Comparison of ENCODE assay signal across 8 mouse cellular contexts in the genomic region with DNA sequence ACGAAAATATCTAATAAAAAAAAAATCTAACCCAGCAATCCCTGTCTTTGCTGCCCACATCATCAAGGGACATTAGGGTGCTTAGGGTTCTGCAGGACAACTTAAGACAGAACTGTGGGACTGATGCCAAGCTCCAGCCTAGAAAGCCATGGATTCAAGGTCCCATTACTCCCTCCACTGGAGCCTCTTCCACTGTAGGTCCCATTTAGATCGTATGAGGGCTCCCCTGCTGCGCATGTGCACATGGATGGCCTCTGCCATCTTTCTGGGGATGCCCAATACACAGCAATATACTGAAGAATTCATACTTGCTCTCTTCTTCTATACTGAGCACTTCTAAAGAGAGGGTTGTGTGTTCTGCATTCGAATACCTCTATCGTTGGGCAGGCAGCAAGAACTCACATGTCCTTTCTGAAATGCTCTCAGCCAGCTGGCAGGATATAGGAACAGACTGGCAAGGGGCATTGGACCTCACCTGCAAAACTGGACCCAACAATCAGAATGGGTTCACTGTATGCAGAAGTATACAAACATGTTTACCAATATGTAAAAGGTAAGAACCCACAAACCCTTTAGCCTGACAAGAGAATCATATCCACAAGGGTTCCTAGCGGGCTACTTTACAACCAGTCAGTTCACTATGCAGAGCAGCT. TPM values are rescaled to one million over a fixed set of nuclear protein-coding genes. Genes with fewer than 3 reads are reported as not detected.
A peak's percentile ranks its signal among the peaks of the same experiment; 100 is the strongest.
DNase-seq lines count a peak whose midpoint lies in the region; ATAC-seq and TF ChIP-seq lines count a peak whose summit lies in the region.

No protein-coding gene starts in this region.

- no peaks in the 10 kb centered on the region for H3K9me3 ChIP-seq in kidney, postnatal 0 days (replicated peaks; ENCODE audit: low read length)
- no peaks in the 10 kb centered on the region for H3K9me3 ChIP-seq in embryonic facial prominence, embryonic 10.5 days
- H3K9me3 ChIP-seq in hindbrain, postnatal 0 days (ENCODE audit: low read length): no peaks in the 10 kb centered on the region

- no peak for TF ChIP-seq CTCF in kidney, postnatal 0 days (IDR thresholded peaks at IDR 0.05; ENCODE audit: low read depth)
- no peak for TF ChIP-seq CTCF in hindbrain, postnatal 0 days (IDR thresholded peaks at IDR 0.05; ENCODE audit: low read depth)

- no peaks in the 10 kb centered on the region for H3K36me3 ChIP-seq in kidney, postnatal 0 days (ENCODE audit: insufficient read depth, low read length)
- H3K36me3 ChIP-seq in embryonic facial prominence, embryonic 10.5 days (replicated peaks): peaks cover 25% of the 10 kb centered on the region
- no peaks in the 10 kb centered on the region for H3K36me3 ChIP-seq in hindbrain, postnatal 0 days (ENCODE audit: insufficient read depth, low read length)
- H3K36me3 ChIP-seq in myocyte (ENCODE audit: control insufficient read depth, insufficient read depth): no peaks in the 10 kb centered on the region

- H3K4me1 ChIP-seq in kidney, postnatal 0 days (replicated peaks; ENCODE audit: insufficient read depth, low read length): 0 out of 2 replicates have a peak, but pooled peaks cover 10% of the 10 kb centered on the region
- H3K4me1 ChIP-seq in embryonic facial prominence, embryonic 10.5 days: peaks cover 26% of the 10 kb centered on the region
- peaks cover 19% of the 10 kb centered on the region for H3K4me1 ChIP-seq in hindbrain, postnatal 0 days (ENCODE audit: insufficient read depth, low read length)

- peak overlapping the region; percentile 93; the same call in 1 of the 2 replicates for H3K4me3 ChIP-seq in kidney, postnatal 0 days (replicated peaks; ENCODE audit: low read depth, low read length)
- H3K4me3 ChIP-seq in embryonic facial prominence, embryonic 10.5 days: peak overlapping the region; percentile 98
- H3K4me3 ChIP-seq in hindbrain, postnatal 0 days (ENCODE audit: low read length): peak overlapping the region; percentile 58
- peak overlapping the region; percentile 65 for H3K4me3 ChIP-seq in myocyte

- no peak for DNase-seq in kidney, postnatal 0 days (ENCODE audit: low spot score)
- no peak for DNase-seq in kidney, postnatal 4 days
- DNase-seq in embryonic facial prominence, embryonic 10.5 days (ENCODE audit: low spot score): no peak
- no peak for DNase-seq in hindbrain, postnatal 0 days (ENCODE audit: low spot score)
- no peak for DNase-seq in left cerebral cortex, postnatal 25 days (ENCODE audit: low spot score in 2 of 2)
- no peak for DNase-seq in left cerebral cortex, adult 18-20 months (ENCODE audit: low spot score in 2 of 2)

- H3K27me3 ChIP-seq in kidney, postnatal 0 days (ENCODE audit: insufficient read depth, low read length): no peaks in the 10 kb centered on the region
- H3K27me3 ChIP-seq in embryonic facial prominence, embryonic 10.5 days (replicated peaks; ENCODE audit: low read depth, poor library complexity, severe bottlenecking): no peaks in the 10 kb centered on the region
- no peaks in the 10 kb centered on the region for H3K27me3 ChIP-seq in hindbrain, postnatal 0 days (ENCODE audit: insufficient read depth, low read length)
- H3K27me3 ChIP-seq in myocyte (ENCODE audit: control insufficient read depth, insufficient read depth, insufficient read length): no peaks in the 10 kb centered on the region

- WGBS in kidney, postnatal 0 days: 81% methylated on average over 6 of the region's 6 CpGs
- WGBS in embryonic facial prominence, embryonic 10.5 days: 85% methylated on average over 6 of the region's 6 CpGs
- WGBS in hindbrain, postnatal 0 days: 77% methylated on average over 6 of the region's 6 CpGs

- peak overlapping the region; percentile 83 for H3K4me2 ChIP-seq in kidney, postnatal 0 days (ENCODE audit: low read length)
- H3K4me2 ChIP-seq in hindbrain, postnatal 0 days (ENCODE audit: low read depth, low read length): peak overlapping the region; percentile 84
- H3K4me2 ChIP-seq in myocyte (ENCODE audit: low read depth): peak overlapping the region; percentile 97

- no peak overlapping the region for H3K27ac ChIP-seq in kidney, postnatal 0 days
- H3K27ac ChIP-seq in embryonic facial prominence, embryonic 10.5 days (replicated peaks): peak overlapping the region; percentile 98; the same call in 1 of the 2 replicates
- peak overlapping the region; percentile 36; the same call in 1 of the 2 replicates for H3K27ac ChIP-seq in hindbrain, postnatal 0 days

- peak overlapping the region; percentile 93; the same call in 1 of the 2 replicates for H3K9ac ChIP-seq in kidney, postnatal 0 days (ENCODE audit: low read depth, low read length)
- peak overlapping the region; percentile 96; the same call in 1 of the 2 replicates for H3K9ac ChIP-seq in hindbrain, postnatal 0 days (replicated peaks; ENCODE audit: low read length)

- H3K79me2 ChIP-seq in myocyte (ENCODE audit: control insufficient read depth, insufficient read depth): peaks cover 53% of the 10 kb centered on the region

- no peak for TF ChIP-seq POLR2A in myocyte (IDR thresholded peaks at IDR 0.05; ENCODE audit: insufficient read length, low read depth)

- intact Hi-C loops in left cerebral cortex, postnatal 25 days (cut with DNase I): no loop called here

- H3ac ChIP-seq in myocyte (ENCODE audit: control insufficient read depth, insufficient read length): no peak overlapping the region

- no peak for ATAC-seq in kidney, postnatal 0 days (replicated peaks; ENCODE audit: low FRiP score, low read depth)
- no peak for ATAC-seq in hindbrain, postnatal 0 days
- no peak for ATAC-seq in granulocyte monocyte progenitor cell, adult 5-6 weeks (replicated peaks; ENCODE audit: poor library complexity, severe bottlenecking)

RNA-seq across cellular contexts. Expression of a gene that starts 1.7 kb away (rescaled TPM):
- 2.8 and 3.4 TPM in 2 replicates for polyA plus RNA-seq in kidney, postnatal 0 days (2015; fragmentation: Nextera tagmentation; extraction: Ambion mirVana)
- 0.35 and 0.42 TPM in 2 replicates for polyA plus RNA-seq in embryonic facial prominence, embryonic 10.5 days (2016; fragmentation: Nextera tagmentation; extraction: Ambion mirVana)
- total RNA-seq in hindbrain, postnatal 0 days (2014; rRNA removed): 0.42 and 1.3 TPM in 2 replicates
- 0.11 and 0.20 TPM in 2 replicates for polyA plus RNA-seq in hindbrain, postnatal 0 days (2015; fragmentation: Nextera tagmentation; extraction: Ambion mirVana)
- polyA plus RNA-seq in myocyte (2012; fragmentation: generic; extraction: Trizol): 0.08 TPM
- total RNA-seq in left cerebral cortex, postnatal 25 days (2021): 1 to 10 TPM; 1.9 to 2.9 TPM
- total RNA-seq in granulocyte monocyte progenitor cell, adult 5-6 weeks (2014; fragmentation: Nextera tagmentation): 0.06 and 0.69 TPM in 2 replicates
- total RNA-seq in granulocyte monocyte progenitor cell, adult 5-6 weeks (2017): 0.69 TPM in 1 of 2 replicates, not detected in the other
- 1 to 10 TPM; 1.0 to 2.6 TPM for total RNA-seq in left cerebral cortex, adult 18-20 months (2021)

RNA-seq across cellular contexts. Expression of a gene that starts 4.2 kb away (rescaled TPM):
- polyA plus RNA-seq in kidney, postnatal 0 days (2015; fragmentation: Nextera tagmentation; extraction: Ambion mirVana): 0.05 TPM in 1 of 2 replicates, not detected in the other
- polyA plus RNA-seq in embryonic facial prominence, embryonic 10.5 days (2016; fragmentation: Nextera tagmentation; extraction: Ambion mirVana): 0.04 TPM in 1 of 2 replicates, not detected in the other
- 0.29 TPM in 1 of 2 replicates, not detected in the other for total RNA-seq in hindbrain, postnatal 0 days (2014; rRNA removed)
- 0.04 TPM in 1 of 2 replicates, not detected in the other for polyA plus RNA-seq in hindbrain, postnatal 0 days (2015; fragmentation: Nextera tagmentation; extraction: Ambion mirVana)
- polyA plus RNA-seq in myocyte (2012; fragmentation: generic; extraction: Trizol): 0.07 TPM
- total RNA-seq in left cerebral cortex, postnatal 25 days (2021): under 1 TPM in 1 of 2 experiments, not detected in 1; 0.09 TPM
- total RNA-seq in granulocyte monocyte progenitor cell, adult 5-6 weeks (2014; fragmentation: Nextera tagmentation): not detected in 2 replicates
- 0.04 TPM in 1 of 2 replicates, not detected in the other for total RNA-seq in granulocyte monocyte progenitor cell, adult 5-6 weeks (2017)
- not detected for total RNA-seq in left cerebral cortex, adult 18-20 months (2021)

RNA-seq across cellular contexts. Expression of a gene that starts 8.5 kb away (rescaled TPM):
- polyA plus RNA-seq in kidney, postnatal 0 days (2015; fragmentation: Nextera tagmentation; extraction: Ambion mirVana): 57.8 and 65.4 TPM in 2 replicates
- polyA plus RNA-seq in embryonic facial prominence, embryonic 10.5 days (2016; fragmentation: Nextera tagmentation; extraction: Ambion mirVana): 98.6 and 100 TPM in 2 replicates
- total RNA-seq in hindbrain, postnatal 0 days (2014; rRNA removed): 181 and 199 TPM in 2 replicates
- polyA plus RNA-seq in hindbrain, postnatal 0 days (2015; fragmentation: Nextera tagmentation; extraction: Ambion mirVana): 83.0 and 88.8 TPM in 2 replicates
- polyA plus RNA-seq in myocyte (2012; fragmentation: generic; extraction: Trizol): 42.8 TPM
- total RNA-seq in left cerebral cortex, postnatal 25 days (2021): 100 to 1,000 TPM in 1 of 2 experiments, 10 to 100 TPM in 1; 98.0 to 102 TPM
- 26.6 and 33.0 TPM in 2 replicates for total RNA-seq in granulocyte monocyte progenitor cell, adult 5-6 weeks (2014; fragmentation: Nextera tagmentation)
- 43.1 and 49.6 TPM in 2 replicates for total RNA-seq in granulocyte monocyte progenitor cell, adult 5-6 weeks (2017)
- 100 to 1,000 TPM in 1 of 2 experiments, 10 to 100 TPM in 1; 99.4 to 102 TPM for total RNA-seq in left cerebral cortex, adult 18-20 months (2021)

RNA-seq across cellular contexts. Expression of a gene that starts 8.6 kb away (rescaled TPM):
- not detected in 2 replicates for polyA plus RNA-seq in kidney, postnatal 0 days (2015; fragmentation: Nextera tagmentation; extraction: Ambion mirVana)
- polyA plus RNA-seq in embryonic facial prominence, embryonic 10.5 days (2016; fragmentation: Nextera tagmentation; extraction: Ambion mirVana): 0.14 TPM in 1 of 2 replicates, not detected in the other
- not detected in 2 replicates for total RNA-seq in hindbrain, postnatal 0 days (2014; rRNA removed)
- not detected in 2 replicates for polyA plus RNA-seq in hindbrain, postnatal 0 days (2015; fragmentation: Nextera tagmentation; extraction: Ambion mirVana)
- 0.07 TPM for polyA plus RNA-seq in myocyte (2012; fragmentation: generic; extraction: Trizol)
- total RNA-seq in left cerebral cortex, postnatal 25 days (2021): not detected
- not detected in 2 replicates for total RNA-seq in granulocyte monocyte progenitor cell, adult 5-6 weeks (2014; fragmentation: Nextera tagmentation)
- total RNA-seq in granulocyte monocyte progenitor cell, adult 5-6 weeks (2017): not detected in 2 replicates
- total RNA-seq in left cerebral cortex, adult 18-20 months (2021): not detected

RNA-seq across cellular contexts. Expression of a gene that starts 21.3 kb away (rescaled TPM):
- polyA plus RNA-seq in kidney, postnatal 0 days (2015; fragmentation: Nextera tagmentation; extraction: Ambion mirVana): 27.6 and 28.1 TPM in 2 replicates
- 57.4 and 60.6 TPM in 2 replicates for polyA plus RNA-seq in embryonic facial prominence, embryonic 10.5 days (2016; fragmentation: Nextera tagmentation; extraction: Ambion mirVana)
- total RNA-seq in hindbrain, postnatal 0 days (2014; rRNA removed): 37.7 and 46.3 TPM in 2 replicates
- polyA plus RNA-seq in hindbrain, postnatal 0 days (2015; fragmentation: Nextera tagmentation; extraction: Ambion mirVana): 38.8 and 40.8 TPM in 2 replicates
- 17.4 TPM for polyA plus RNA-seq in myocyte (2012; fragmentation: generic; extraction: Trizol)
- 10 to 100 TPM; 28.7 to 30.1 TPM for total RNA-seq in left cerebral cortex, postnatal 25 days (2021)
- total RNA-seq in granulocyte monocyte progenitor cell, adult 5-6 weeks (2014; fragmentation: Nextera tagmentation): 15.3 and 15.7 TPM in 2 replicates
- 19.6 and 19.7 TPM in 2 replicates for total RNA-seq in granulocyte monocyte progenitor cell, adult 5-6 weeks (2017)
- total RNA-seq in left cerebral cortex, adult 18-20 months (2021): 10 to 100 TPM; 30.1 to 33.4 TPM
